In the genomic region with DNA sequence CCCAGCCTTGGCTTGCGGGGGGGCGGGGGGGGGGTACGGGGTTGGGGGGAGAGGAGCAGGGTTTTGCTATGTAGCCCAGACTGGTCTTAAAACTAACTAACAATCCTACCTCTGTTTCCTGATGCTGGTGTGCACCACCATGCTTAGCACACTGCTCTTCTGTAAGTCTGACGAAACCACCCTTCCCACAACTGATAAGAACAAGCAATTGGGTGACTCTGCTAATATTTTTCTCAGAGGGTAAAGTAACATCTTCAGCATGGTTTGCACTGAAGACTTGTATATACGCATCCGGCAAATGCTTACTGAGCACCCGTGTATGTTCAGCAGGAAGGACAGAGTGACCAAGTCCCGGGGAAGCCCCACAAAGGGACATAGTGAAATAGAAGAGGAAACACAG, we compare ENCODE assay signal across 30 mouse cellular contexts. TPM values are rescaled to one million over a fixed set of nuclear protein-coding genes. Genes with fewer than 3 reads are reported as not detected.
DNase-seq lines count a peak whose midpoint lies in the region; ATAC-seq and TF ChIP-seq lines count a peak whose summit lies in the region.
"Had no signal": no experiment of that assay in that cellular context is flagged by ENCODE, and none has a peak within 500 bp of the region (broad histone marks: within the 10 kb centered on the region; RNA-seq: fewer than 3 reads in every experiment).

No protein-coding gene starts in this region.

- H3K9me3 ChIP-seq in liver, embryonic 11.5 days (ENCODE audit: control insufficient read depth, low read length), result no peaks in the 10 kb centered on the region
- H3K9me3 ChIP-seq in liver, embryonic 14.5 days (ENCODE audit: control insufficient read depth, low read length), result no peaks in the 10 kb centered on the region
- no peaks in the 10 kb centered on the region for H3K9me3 ChIP-seq in megakaryocyte, embryonic 14.5 days
- H3K9me3 ChIP-seq in forebrain, embryonic 16.5 days (ENCODE audit: control insufficient read depth, low read length), result no peaks in the 10 kb centered on the region
- H3K9me3 ChIP-seq: embryonic facial prominence, embryonic 10.5 days; embryonic facial prominence, embryonic 15.5 days; forebrain, embryonic 12.5 days; G1E; heart, embryonic 13.5 days; midbrain, embryonic 10.5 days; midbrain, embryonic 15.5 days had no signal

- no peak overlapping the region for H3K9ac ChIP-seq in liver, embryonic 11.5 days (ENCODE audit: low read depth, low read length)
- H3K9ac ChIP-seq in liver, embryonic 14.5 days (replicated peaks), result 0 out of 2 replicates have a peak overlapping the region, but pooled peaks have one; percentile 9
- H3K9ac ChIP-seq in forebrain, embryonic 16.5 days (replicated peaks; ENCODE audit: low read depth, low read length), result no peak overlapping the region
- H3K9ac ChIP-seq: embryonic facial prominence, embryonic 15.5 days; forebrain, embryonic 12.5 days; heart, embryonic 13.5 days; hindbrain, embryonic 14.5 days; lung, embryonic 14.5 days; midbrain, embryonic 15.5 days had no signal

- peak; percentile 53 for ATAC-seq in liver, embryonic 11.5 days (replicated peaks; ENCODE audit: low FRiP score)
- ATAC-seq in liver, embryonic 14.5 days (ENCODE audit: insufficient read depth), result peak; percentile 65
- no peak for ATAC-seq in forebrain, embryonic 16.5 days
- ATAC-seq: intestine, postnatal 0 days; midbrain, embryonic 15.5 days had no signal

- H3K4me2 ChIP-seq in liver, embryonic 11.5 days, result peak overlapping the region; percentile 38
- H3K4me2 ChIP-seq in liver, embryonic 14.5 days (ENCODE audit: low read depth), result peak overlapping the region; percentile 26
- H3K4me2 ChIP-seq in forebrain, embryonic 16.5 days (ENCODE audit: low read length), result no peak overlapping the region
- H3K4me2 ChIP-seq: embryonic facial prominence, embryonic 15.5 days; forebrain, embryonic 12.5 days; heart, embryonic 13.5 days; hindbrain, embryonic 14.5 days; lung, embryonic 14.5 days; midbrain, embryonic 15.5 days had no signal

- WGBS in liver, embryonic 11.5 days, result 53% methylated on average over 8 of the region's 8 CpGs
- 20% methylated on average over 8 of the region's 8 CpGs for WGBS in liver, embryonic 14.5 days (ENCODE audit: insufficient replicate concordance)
- WGBS in thymus, adult 2 months, result 63% methylated on average over 8 of the region's 8 CpGs
- WGBS in forebrain, embryonic 16.5 days, result 79% methylated on average over 8 of the region's 8 CpGs

- no peaks in the 10 kb centered on the region for H3K36me3 ChIP-seq in liver, embryonic 11.5 days (ENCODE audit: control insufficient read depth, insufficient read depth, low read length)
- no peaks in the 10 kb centered on the region for H3K36me3 ChIP-seq in liver, embryonic 14.5 days (replicated peaks; ENCODE audit: control insufficient read depth, insufficient read depth, low read depth)
- no peaks in the 10 kb centered on the region for H3K36me3 ChIP-seq in megakaryocyte, embryonic 14.5 days (replicated peaks; ENCODE audit: low read length)
- H3K36me3 ChIP-seq in thymus, adult 2 months (ENCODE audit: control insufficient read depth, insufficient read depth, low read length), result no peaks in the 10 kb centered on the region
- no peaks in the 10 kb centered on the region for H3K36me3 ChIP-seq in forebrain, embryonic 16.5 days (ENCODE audit: control insufficient read depth, insufficient read depth)
- H3K36me3 ChIP-seq: embryonic facial prominence, embryonic 10.5 days; embryonic facial prominence, embryonic 15.5 days; forebrain, embryonic 12.5 days; G1E; heart, embryonic 13.5 days; midbrain, embryonic 10.5 days; midbrain, embryonic 15.5 days had no signal

- no peak for TF ChIP-seq POLR2A in thymus, adult 2 months (IDR thresholded peaks at IDR 0.05; ENCODE audit: control insufficient read depth, extremely low read depth, insufficient read depth, low read length, poor library complexity)

- DNase-seq in liver, embryonic 11.5 days (ENCODE audit: low spot score), result no peak
- DNase-seq in liver, result no peak
- DNase-seq in liver, embryonic 14.5 days (ENCODE audit: low read depth in 3 of 3, low spot score in 3 of 3), result no peak
- no peak for DNase-seq in thymus, adult 2 months
- no peak for DNase-seq in lung, postnatal 14 days
- DNase-seq in right cerebral cortex, adult 18-20 months, result no peak
- DNase-seq: adrenal gland, postnatal 25 days; cerebellum, adult 18-20 months; cerebellum, postnatal 10 days; gastrocnemius, postnatal 25 days; heart, adult 2 months; heart, postnatal 10 days; left cerebral cortex, postnatal 4 days; lung, embryonic 14.5 days; spleen, adult 18-20 months; thymus, adult 18-20 months; thymus, postnatal 36 days had no signal

- no peak for TF ChIP-seq CTCF in liver, embryonic 14.5 days (IDR thresholded peaks at IDR 0.05; ENCODE audit: low read depth)
- no peak for TF ChIP-seq CTCF in thymus, adult 2 months (IDR thresholded peaks at IDR 0.05; ENCODE audit: borderline replicate concordance, control insufficient read depth, extremely low read depth, insufficient read depth, low read length, poor library complexity)

- H3K27me3 ChIP-seq in liver, embryonic 11.5 days (replicated peaks; ENCODE audit: control insufficient read depth, insufficient read depth, low read length), result peaks cover 12% of the 10 kb centered on the region; the same call in 1 of the 2 replicates
- H3K27me3 ChIP-seq in liver, embryonic 14.5 days (ENCODE audit: control insufficient read depth, insufficient read depth, low read length), result no peaks in the 10 kb centered on the region; the same call in 1 of the 2 replicates
- H3K27me3 ChIP-seq in megakaryocyte, embryonic 14.5 days (replicated peaks), result peaks cover 34% of the 10 kb centered on the region
- no peaks in the 10 kb centered on the region for H3K27me3 ChIP-seq in thymus, adult 2 months (ENCODE audit: control insufficient read depth, insufficient read depth, low read length)
- H3K27me3 ChIP-seq in forebrain, embryonic 16.5 days (replicated peaks; ENCODE audit: control insufficient read depth, insufficient read depth, low read length), result 0 out of 2 replicates have a peak, but pooled peaks cover 4% of the 10 kb centered on the region

- no peak for TF ChIP-seq EP300 in liver, embryonic 14.5 days (IDR thresholded peaks at IDR 0.05; ENCODE audit: low read depth)

- no peak overlapping the region for H3K4me3 ChIP-seq in liver, embryonic 11.5 days (ENCODE audit: low read depth, low read length)
- H3K4me3 ChIP-seq in liver, embryonic 14.5 days (ENCODE audit: insufficient read depth in 1 of 2, low read depth in 2 of 2, low read length in 2 of 2), result no peak overlapping the region
- peak overlapping the region; percentile 69 for H3K4me3 ChIP-seq in megakaryocyte, embryonic 14.5 days (replicated peaks)
- no peak overlapping the region for H3K4me3 ChIP-seq in thymus, adult 2 months (ENCODE audit: control insufficient read depth, insufficient read depth, low read length)
- H3K4me3 ChIP-seq in forebrain, embryonic 16.5 days (replicated peaks; ENCODE audit: low read length), result no peak overlapping the region
- H3K4me3 ChIP-seq: embryonic facial prominence, embryonic 10.5 days; embryonic facial prominence, embryonic 15.5 days; forebrain, embryonic 12.5 days; heart, adult 2 months; heart, embryonic 13.5 days; midbrain, embryonic 10.5 days; midbrain, embryonic 15.5 days had no signal

- H3K27ac ChIP-seq in liver, embryonic 11.5 days (ENCODE audit: low read depth, low read length), result no peak overlapping the region
- no peak overlapping the region for H3K27ac ChIP-seq in liver, embryonic 14.5 days
- no peak overlapping the region for H3K27ac ChIP-seq in thymus, adult 2 months (ENCODE audit: control insufficient read depth, insufficient read depth, low read length)
- no peak overlapping the region for H3K27ac ChIP-seq in forebrain, embryonic 16.5 days (ENCODE audit: low read length)
- H3K27ac ChIP-seq: embryonic facial prominence, embryonic 10.5 days; embryonic facial prominence, embryonic 15.5 days; forebrain, embryonic 12.5 days; heart, adult 2 months; heart, embryonic 13.5 days; hindbrain, embryonic 14.5 days; midbrain, embryonic 10.5 days; midbrain, embryonic 15.5 days had no signal

- H3K4me1 ChIP-seq in liver, embryonic 11.5 days (replicated peaks; ENCODE audit: control insufficient read depth, insufficient read depth, low read length), result peaks cover 7% of the 10 kb centered on the region
- H3K4me1 ChIP-seq in liver, embryonic 14.5 days (replicated peaks; ENCODE audit: control insufficient read depth in 2 of 2, insufficient read depth in 2 of 2, low read length in 1 of 2), result peaks cover 4 to 13% of the 10 kb centered on the region in 2 experiments; a peak in 3 of 4 replicates
- H3K4me1 ChIP-seq in megakaryocyte, embryonic 14.5 days, result peaks cover 36% of the 10 kb centered on the region
- H3K4me1 ChIP-seq in thymus, adult 2 months (replicated peaks; ENCODE audit: control insufficient read depth, insufficient read depth, low read length), result no peaks in the 10 kb centered on the region
- 0 out of 2 replicates have a peak, but pooled peaks cover 2% of the 10 kb centered on the region for H3K4me1 ChIP-seq in forebrain, embryonic 16.5 days (replicated peaks; ENCODE audit: control insufficient read depth, insufficient read depth, low read length)
- H3K4me1 ChIP-seq: midbrain, embryonic 15.5 days had no signal

RNA-seq across cellular contexts. Expression of a gene that starts 1.3 kb away (rescaled TPM):
- polyA plus RNA-seq in liver, embryonic 11.5 days (2014; fragmentation: Nextera tagmentation; extraction: Ambion mirVana), result 6.6 and 7.0 TPM in 2 replicates
- polyA plus RNA-seq in liver, embryonic 14.5 days (2012; rRNA removed), result 2.5 and 2.7 TPM in 2 replicates
- polyA plus RNA-seq in liver, embryonic 14.5 days (2014; fragmentation: Nextera tagmentation; extraction: Ambion mirVana), result 1.2 and 1.6 TPM in 2 replicates
- polyA plus RNA-seq in megakaryocyte, embryonic 14.5 days (2012; ENCODE audit: insufficient read depth, low replicate concordance), result 4.0 TPM in 1 of 2 replicates, not detected in the other
- polyA plus RNA-seq in thymus, adult 2 months (2012; rRNA removed), result 4.4 and 5.3 TPM in 2 replicates
- polyA plus RNA-seq in forebrain, embryonic 16.5 days (2015; fragmentation: Nextera tagmentation; extraction: Ambion mirVana), result not detected in 2 replicates
- polyA plus RNA-seq: forebrain, embryonic 12.5 days; heart, adult 2 months; hindbrain, embryonic 14.5 days; midbrain, embryonic 15.5 days had no signal

RNA-seq across cellular contexts. Expression of a gene that starts 6.2 kb away (rescaled TPM):
- 51.4 and 52.2 TPM in 2 replicates for polyA plus RNA-seq in liver, embryonic 11.5 days (2014; fragmentation: Nextera tagmentation; extraction: Ambion mirVana)
- polyA plus RNA-seq in liver, embryonic 14.5 days (2012; rRNA removed), result 20.8 and 29.3 TPM in 2 replicates
- 17.8 and 23.5 TPM in 2 replicates for polyA plus RNA-seq in liver, embryonic 14.5 days (2014; fragmentation: Nextera tagmentation; extraction: Ambion mirVana)
- polyA plus RNA-seq in megakaryocyte, embryonic 14.5 days (2012; ENCODE audit: insufficient read depth, low replicate concordance), result 171 and 172 TPM in 2 replicates
- 899 TPM in 2 replicates for polyA plus RNA-seq in thymus, adult 2 months (2012; rRNA removed)
- 81.8 and 97.2 TPM in 2 replicates for polyA plus RNA-seq in forebrain, embryonic 16.5 days (2015; fragmentation: Nextera tagmentation; extraction: Ambion mirVana)

RNA-seq across cellular contexts. Expression of a gene that starts 12.9 kb away (rescaled TPM):
- 2.0 and 2.7 TPM in 2 replicates for polyA plus RNA-seq in liver, embryonic 11.5 days (2014; fragmentation: Nextera tagmentation; extraction: Ambion mirVana)
- polyA plus RNA-seq in liver, embryonic 14.5 days (2012; rRNA removed), result 9.7 and 11.2 TPM in 2 replicates
- 10.2 and 10.8 TPM in 2 replicates for polyA plus RNA-seq in liver, embryonic 14.5 days (2014; fragmentation: Nextera tagmentation; extraction: Ambion mirVana)
- not detected in 2 replicates for polyA plus RNA-seq in megakaryocyte, embryonic 14.5 days (2012; ENCODE audit: insufficient read depth, low replicate concordance)
- 0.82 and 2.7 TPM in 2 replicates for polyA plus RNA-seq in thymus, adult 2 months (2012; rRNA removed)
- polyA plus RNA-seq in forebrain, embryonic 16.5 days (2015; fragmentation: Nextera tagmentation; extraction: Ambion mirVana), result not detected in 2 replicates
- polyA plus RNA-seq: embryonic facial prominence, embryonic 10.5 days; embryonic facial prominence, embryonic 15.5 days; forebrain, embryonic 12.5 days; G1E; heart, adult 2 months; heart, embryonic 13.5 days; hindbrain, embryonic 14.5 days; intestine, postnatal 0 days; limb, embryonic 14.5 days; lung, embryonic 14.5 days; midbrain, embryonic 10.5 days; midbrain, embryonic 15.5 days; neural tube, embryonic 11.5 days had no signal

RNA-seq across cellular contexts. Expression of a gene that starts 34.2 kb away (rescaled TPM):
- 44.1 and 46.0 TPM in 2 replicates for polyA plus RNA-seq in liver, embryonic 11.5 days (2014; fragmentation: Nextera tagmentation; extraction: Ambion mirVana)
- 12.3 and 15.1 TPM in 2 replicates for polyA plus RNA-seq in liver, embryonic 14.5 days (2012; rRNA removed)
- polyA plus RNA-seq in liver, embryonic 14.5 days (2014; fragmentation: Nextera tagmentation; extraction: Ambion mirVana), result 17.2 and 18.9 TPM in 2 replicates
- polyA plus RNA-seq in megakaryocyte, embryonic 14.5 days (2012; ENCODE audit: insufficient read depth, low replicate concordance), result 65.0 and 111 TPM in 2 replicates
- 129 and 146 TPM in 2 replicates for polyA plus RNA-seq in thymus, adult 2 months (2012; rRNA removed)
- 29.5 and 32.3 TPM in 2 replicates for polyA plus RNA-seq in forebrain, embryonic 16.5 days (2015; fragmentation: Nextera tagmentation; extraction: Ambion mirVana)

RNA-seq across cellular contexts. Expression of a gene that starts 34.3 kb away (rescaled TPM):
- 163 TPM in 2 replicates for polyA plus RNA-seq in liver, embryonic 11.5 days (2014; fragmentation: Nextera tagmentation; extraction: Ambion mirVana)
- 63.8 and 77.0 TPM in 2 replicates for polyA plus RNA-seq in liver, embryonic 14.5 days (2012; rRNA removed)
- polyA plus RNA-seq in liver, embryonic 14.5 days (2014; fragmentation: Nextera tagmentation; extraction: Ambion mirVana), result 104 and 106 TPM in 2 replicates
- polyA plus RNA-seq in megakaryocyte, embryonic 14.5 days (2012; ENCODE audit: insufficient read depth, low replicate concordance), result 21.9 and 44.6 TPM in 2 replicates
- polyA plus RNA-seq in thymus, adult 2 months (2012; rRNA removed), result 351 and 370 TPM in 2 replicates
- polyA plus RNA-seq in forebrain, embryonic 16.5 days (2015; fragmentation: Nextera tagmentation; extraction: Ambion mirVana), result 138 and 140 TPM in 2 replicates
